Mouse (Mus musculus): Measurements from ENCODE around the gene Gna15.
A peak's percentile ranks its signal among the peaks of the same experiment; 100 is the strongest.

Gna15 gene

GRCm38 (mm10) chr10:81466066-81466465, 58.0 kb downstream of the Gna15 start:
- peak; percentile 92 for DNase-seq

- peak; percentile 84 for DNase-seq
Measured at GRCm38 (mm10) chr10:81465265-81465645, 58.8 kb downstream of the Gna15 start.

- DNase-seq: peak; percentile 94
Measured at GRCm38 (mm10) chr10:81464405-81465264, 59.4 kb downstream of the Gna15 start.

GRCm38 (mm10) chr10:81463531-81463930, 60.5 kb downstream of the Gna15 start:
- peak; percentile 87 for DNase-seq

- peak; percentile 84 for DNase-seq
Measured at GRCm38 (mm10) chr10:81462917-81463316, 61.1 kb downstream of the Gna15 start.

GRCm38 (mm10) chr10:81462415-81462804, 61.6 kb downstream of the Gna15 start:
- DNase-seq: peak; percentile 89

- DNase-seq: peak; percentile 89
Measured at GRCm38 (mm10) chr10:81461673-81462414, 62.2 kb downstream of the Gna15 start.

- DNase-seq: peak; percentile 75
Measured at GRCm38 (mm10) chr10:81460951-81461350, 63.1 kb downstream of the Gna15 start.

GRCm38 (mm10) chr10:81460471-81460870, 63.6 kb downstream of the Gna15 start:
- peak; percentile 86 for DNase-seq

GRCm38 (mm10) chr10:81459399-81459798, 64.6 kb downstream of the Gna15 start:
- peak; percentile 76 for DNase-seq

GRCm38 (mm10) chr10:81458267-81458666, 65.8 kb downstream of the Gna15 start:
- no peak for DNase-seq

GRCm38 (mm10) chr10:81457624-81458023, 66.4 kb downstream of the Gna15 start:
- DNase-seq: no peak

GRCm38 (mm10) chr10:81456983-81457563, 67.0 kb downstream of the Gna15 start:
- DNase-seq: peak; percentile 80

- DNase-seq: peak; percentile 88
Measured at GRCm38 (mm10) chr10:81455181-81455895, 68.7 kb downstream of the Gna15 start, which contains the start of gene Nfic. Nfic (minus strand) TSS chr10:81455635.

- peak; percentile 75 for DNase-seq
Measured at GRCm38 (mm10) chr10:81454106-81454505, 69.9 kb downstream of the Gna15 start.

GRCm38 (mm10) chr10:81452947-81453288, 71.1 kb downstream of the Gna15 start:
- DNase-seq: peak; percentile 86

Data from heart, adult 11 months (tissue).